Mouse (Mus musculus): ENCODE results near the gene Rab3c.

- no peak for TF ChIP-seq POLR2A (IDR thresholded peaks at IDR 0.05; ENCODE audit: low read depth, low read length)
- no peak for TF ChIP-seq CTCF (IDR thresholded peaks at IDR 0.05; ENCODE audit: borderline replicate concordance, insufficient read depth, low read length)
Measured at GRCm38 (mm10) chr13:110288499-110288898, 7.7 kb upstream of the Rab3c start.
